ENCODE assay signal across 26 mouse cellular contexts in genomic region chr1:132075576-132075975, GRCm38 (mm10). TPM values are rescaled to one million over a fixed set of nuclear protein-coding genes. Genes with fewer than 3 reads are reported as not detected.
DNase-seq lines count a peak whose midpoint lies in the region; ATAC-seq and TF ChIP-seq lines count a peak whose summit lies in the region.
"Had no signal": no experiment of that assay in that cellular context is flagged by ENCODE, and none has a peak within 500 bp of the region (broad histone marks: within the 10 kb centered on the region; RNA-seq: fewer than 3 reads in every experiment).

No protein-coding gene starts in this region.

- no peak overlapping the region for H3K4me2 ChIP-seq in kidney, embryonic 14.5 days (replicated peaks; ENCODE audit: low read depth, low read length)
- no peak overlapping the region for H3K4me2 ChIP-seq in stomach, postnatal 0 days (replicated peaks; ENCODE audit: low read depth)
- H3K4me2 ChIP-seq: embryonic facial prominence, embryonic 13.5 days; forebrain, embryonic 13.5 days; hindbrain, embryonic 14.5 days; liver, embryonic 13.5 days; midbrain, embryonic 15.5 days; neural tube, embryonic 12.5 days; stomach, embryonic 15.5 days had no signal

- no peak overlapping the region for H3K27ac ChIP-seq in kidney, embryonic 14.5 days (ENCODE audit: low read depth, low read length)
- no peak overlapping the region for H3K27ac ChIP-seq in stomach, postnatal 0 days (replicated peaks)
- H3K27ac ChIP-seq: embryonic facial prominence, embryonic 13.5 days; forebrain, embryonic 13.5 days; heart, embryonic 10.5 days; hindbrain, embryonic 14.5 days; layer of hippocampus, adult 2 months; liver, embryonic 13.5 days; midbrain, embryonic 15.5 days; neural tube, embryonic 12.5 days; stomach, embryonic 15.5 days had no signal

- peak; percentile 90 for DNase-seq in kidney, adult 11 months
- peak; percentile 28 for DNase-seq in lung, adult 2 months
- no peak for DNase-seq in lung, postnatal 14 days
- DNase-seq in kidney, postnatal 10 days: peak; percentile 53
- peak; percentile 86 for DNase-seq in stomach, postnatal 0 days (ENCODE audit: low spot score)
- DNase-seq in right cerebral cortex, postnatal 25 days: no peak
- no peak for DNase-seq in cerebellum, postnatal 25 days
- DNase-seq: adrenal gland, postnatal 14 days; cerebellum, adult 2 months; cerebellum, postnatal 36 days; embryo, embryonic 11 days; gastrocnemius, postnatal 10 days; heart, postnatal 4 days; liver, embryonic 13.5 days; right cerebral cortex, postnatal 4 days had no signal

- TF ChIP-seq POLR2A in lung, adult 2 months (IDR thresholded peaks at IDR 0.05; ENCODE audit: borderline replicate concordance, extremely low read depth, low read depth, low read length): no peak

- no peak for TF ChIP-seq CTCF in lung, adult 2 months (IDR thresholded peaks at IDR 0.05; ENCODE audit: insufficient read depth, low read length)
- no peak for TF ChIP-seq CTCF in stomach, postnatal 0 days (IDR thresholded peaks at IDR 0.05; ENCODE audit: low read depth)

- TF ChIP-seq EP300 in stomach, postnatal 0 days (optimal IDR thresholded peaks at IDR 0.05): no peak

- no peaks in the 10 kb centered on the region for H3K4me1 ChIP-seq in kidney, embryonic 14.5 days (ENCODE audit: control insufficient read depth, insufficient read depth, low read length)
- H3K4me1 ChIP-seq in lung, adult 2 months (ENCODE audit: control insufficient read depth, insufficient read depth, low read length): no peaks in the 10 kb centered on the region
- no peaks in the 10 kb centered on the region for H3K4me1 ChIP-seq in stomach, postnatal 0 days (replicated peaks; ENCODE audit: control insufficient read depth, insufficient read depth)
- H3K4me1 ChIP-seq: forebrain, embryonic 13.5 days; heart, embryonic 10.5 days; liver, embryonic 13.5 days; midbrain, embryonic 15.5 days; neural tube, embryonic 12.5 days; stomach, embryonic 15.5 days had no signal

- H3K9me3 ChIP-seq in kidney, embryonic 14.5 days (ENCODE audit: control insufficient read depth, low read length): no peaks in the 10 kb centered on the region
- H3K9me3 ChIP-seq in stomach, postnatal 0 days (ENCODE audit: control insufficient read depth, low read length): no peaks in the 10 kb centered on the region
- H3K9me3 ChIP-seq: embryonic facial prominence, embryonic 13.5 days; forebrain, embryonic 13.5 days; heart, embryonic 10.5 days; liver, embryonic 13.5 days; midbrain, embryonic 15.5 days; neural tube, embryonic 12.5 days; stomach, embryonic 15.5 days had no signal

- 90% methylated on average over 10 of the region's 10 CpGs for WGBS in kidney, embryonic 14.5 days
- WGBS in lung, adult 2 months: 77% methylated on average over 10 of the region's 10 CpGs
- WGBS in stomach, postnatal 0 days: 70% methylated on average over 10 of the region's 10 CpGs

- H3K27me3 ChIP-seq in kidney, embryonic 14.5 days (ENCODE audit: control insufficient read depth, insufficient read depth, low read length): no peaks in the 10 kb centered on the region
- H3K27me3 ChIP-seq in stomach, postnatal 0 days (ENCODE audit: control insufficient read depth, insufficient read depth, low read length): no peaks in the 10 kb centered on the region
- H3K27me3 ChIP-seq: embryonic facial prominence, embryonic 13.5 days; forebrain, embryonic 13.5 days; midbrain, embryonic 15.5 days; neural tube, embryonic 12.5 days; stomach, embryonic 15.5 days had no signal

- H3K36me3 ChIP-seq in kidney, embryonic 14.5 days (ENCODE audit: control insufficient read depth, insufficient read depth, low read length): no peaks in the 10 kb centered on the region
- no peaks in the 10 kb centered on the region for H3K36me3 ChIP-seq in stomach, postnatal 0 days (ENCODE audit: control insufficient read depth, insufficient read depth, low read length)
- H3K36me3 ChIP-seq: embryonic facial prominence, embryonic 13.5 days; heart, embryonic 10.5 days; liver, embryonic 13.5 days; midbrain, embryonic 15.5 days; neural tube, embryonic 12.5 days; stomach, embryonic 15.5 days had no signal

- no peak overlapping the region for H3K9ac ChIP-seq in kidney, embryonic 14.5 days (ENCODE audit: low read depth, low read length)
- no peak overlapping the region for H3K9ac ChIP-seq in stomach, postnatal 0 days (ENCODE audit: low read length)
- H3K9ac ChIP-seq: embryonic facial prominence, embryonic 13.5 days; forebrain, embryonic 13.5 days; hindbrain, embryonic 14.5 days; liver, embryonic 13.5 days; midbrain, embryonic 15.5 days; neural tube, embryonic 12.5 days; stomach, embryonic 15.5 days had no signal

- no peak for ATAC-seq in kidney, embryonic 14.5 days (ENCODE audit: low FRiP score, low TSS enrichment)
- peak; percentile 93 for ATAC-seq in stomach, postnatal 0 days (ENCODE audit: low FRiP score, low TSS enrichment)
- ATAC-seq: forebrain, embryonic 13.5 days; inflammation-experienced regulatory T-cells, adult 6 months; midbrain, embryonic 15.5 days had no signal

- H3K4me3 ChIP-seq in kidney, embryonic 14.5 days (ENCODE audit: low read length): no peak overlapping the region
- H3K4me3 ChIP-seq in lung, adult 2 months (replicated peaks; ENCODE audit: extremely low read depth, low read depth, low read length): no peak overlapping the region
- H3K4me3 ChIP-seq in stomach, postnatal 0 days (ENCODE audit: low read depth, low read length): no peak overlapping the region
- H3K4me3 ChIP-seq: embryonic facial prominence, embryonic 13.5 days; erythroblast, embryonic 14.5 days; forebrain, embryonic 13.5 days; heart, embryonic 10.5 days; layer of hippocampus, adult 2 months; liver, embryonic 13.5 days; midbrain, embryonic 15.5 days; neural tube, embryonic 12.5 days; stomach, embryonic 15.5 days had no signal

RNA-seq across cellular contexts. Expression of gene Mfsd4a, which starts 7.7 kb away (rescaled TPM):
- 5.4 and 19.7 TPM in 2 replicates for polyA plus RNA-seq in kidney, embryonic 14.5 days (2014; fragmentation: Nextera tagmentation; extraction: Ambion mirVana)
- 5.0 and 6.1 TPM in 2 replicates for polyA plus RNA-seq in lung, adult 2 months (2012; rRNA removed)
- polyA plus RNA-seq in stomach, postnatal 0 days (2015; fragmentation: Nextera tagmentation; extraction: Ambion mirVana): 16.7 TPM in 2 replicates
- polyA plus RNA-seq: erythroblast, embryonic 14.5 days had no signal

Comparison
In these comparisons a context has a peak if more than half of its experiments do, and no peak if none do; other contexts are left out.
1. DNase-seq: peak in kidney, adult 11 months (single experiment), lung, adult 2 months (single experiment), kidney, postnatal 10 days (single experiment) and stomach, postnatal 0 days (single experiment); none in lung, postnatal 14 days (single experiment), right cerebral cortex, postnatal 25 days (single experiment) and cerebellum, postnatal 25 days (0 of 2).